Mouse (Mus musculus): ENCODE measurements around the gene Tex29. TPM values are rescaled to one million over a fixed set of nuclear protein-coding genes. Genes with fewer than 3 reads are reported as not detected.

Gene Tex29
- total and polyA plus RNA-seq, 3 experiments: not detected

GRCm38 (mm10) chr8:11797729-11798479 lies 42.4 kb upstream of the Tex29 start:
- Histone ChIP-seq H3K4me1 (ENCODE audit: control insufficient read depth in 1 of 2, insufficient read depth in 2 of 2, low read length in 2 of 2) (no peaks in the 10 kb centered on the region), H3K9ac (ENCODE audit: control insufficient read depth, low read depth, low read length, poor library complexity, severe bottlenecking) (no peak overlapping the region), H3K9me3 (replicated peaks; ENCODE audit: insufficient read depth, low read length) (no peaks in the 10 kb centered on the region), H3K4me3 (ENCODE audit: control insufficient read depth in 1 of 2, insufficient read depth in 1 of 2, low read depth in 2 of 2, low read length in 2 of 2) (no peak overlapping the region), H3K36me3 (ENCODE audit: control insufficient read depth in 1 of 2, insufficient read depth in 2 of 2, low read length in 2 of 2) (no peaks in the 10 kb centered on the region; a peak in 2 of 4 replicates), H3K27me3 (ENCODE audit: control insufficient read depth in 1 of 2, insufficient read depth in 2 of 2, low read length in 2 of 2) (no peaks in the 10 kb centered on the region), H3K79me2 (ENCODE audit: control insufficient read depth, insufficient read depth, low read length, poor library complexity) (no peaks in the 10 kb centered on the region), H3K27ac (ENCODE audit: control insufficient read depth, low read depth, low read length) (no peak overlapping the region)
- TF ChIP-seq USF2 (IDR thresholded peaks at IDR 0.05; ENCODE audit: borderline replicate concordance in 1 of 2, insufficient read depth in 1 of 2, low read depth in 1 of 2, low read length in 2 of 2) (no peak), TBP (IDR thresholded peaks at IDR 0.05; ENCODE audit: low read depth, low read length) (no peak), CHD2 (IDR thresholded peaks at IDR 0.05; ENCODE audit: low read length) (no peak), TAL1 (IDR thresholded peaks at IDR 0.05; ENCODE audit: low read length) (no peak), ZC3H11A (IDR thresholded peaks at IDR 0.05; ENCODE audit: low read depth, low read length) (no peak), MAX (IDR thresholded peaks at IDR 0.05; ENCODE audit: low read length) (no peak), MYB (IDR thresholded peaks at IDR 0.05; ENCODE audit: low read depth, low read length) (no peak), JUND (IDR thresholded peaks at IDR 0.05; ENCODE audit: low read depth, low read length) (no peak), KAT2A (conservative IDR thresholded peaks at IDR 0.05; ENCODE audit: low read depth, low read length) (no peak), USF1 (IDR thresholded peaks at IDR 0.05; ENCODE audit: low read depth, low read length) (no peak), MYC (IDR thresholded peaks at IDR 0.05; ENCODE audit: low read depth, low read length) (no peak), MEF2A (IDR thresholded peaks at IDR 0.05; ENCODE audit: extremely low read depth, insufficient replicate concordance, low read depth, low read length, poor library complexity, severe bottlenecking) (no peak), CHD1 (IDR thresholded peaks at IDR 0.05; ENCODE audit: low read depth, low read length) (no peak), ELF1 (IDR thresholded peaks at IDR 0.05; ENCODE audit: low read depth, low read length) (no peak)
- DNase-seq (ENCODE audit: low read depth, low spot score): no peak

- Histone ChIP-seq H3K79me2 (ENCODE audit: control insufficient read depth, insufficient read depth, low read length, poor library complexity) (no peaks in the 10 kb centered on the region), H3K9ac (ENCODE audit: control insufficient read depth, low read depth, low read length, poor library complexity, severe bottlenecking) (no peak overlapping the region), H3K4me1 (ENCODE audit: control insufficient read depth in 1 of 2, insufficient read depth in 2 of 2, low read length in 2 of 2) (no peaks in the 10 kb centered on the region), H3K27ac (ENCODE audit: control insufficient read depth, low read depth, low read length) (no peak overlapping the region), H3K4me3 (ENCODE audit: control insufficient read depth in 1 of 2, insufficient read depth in 1 of 2, low read depth in 2 of 2, low read length in 2 of 2) (no peak overlapping the region), H3K27me3 (ENCODE audit: control insufficient read depth in 1 of 2, insufficient read depth in 2 of 2, low read length in 2 of 2) (no peaks in the 10 kb centered on the region), H3K36me3 (ENCODE audit: control insufficient read depth in 1 of 2, insufficient read depth in 2 of 2, low read length in 2 of 2) (no peaks in the 10 kb centered on the region; a peak in 1 of 4 replicates), H3K9me3 (replicated peaks; ENCODE audit: insufficient read depth, low read length) (no peaks in the 10 kb centered on the region)
- no peak for DNase-seq (ENCODE audit: low read depth, low spot score)
- TF ChIP-seq RCOR1 (IDR thresholded peaks at IDR 0.05; ENCODE audit: low read depth, low read length): no peak
- no peak for TF ChIP-seq POLR2AphosphoS5 (IDR thresholded peaks at IDR 0.05; ENCODE audit: borderline replicate concordance, low read depth, low read length)
Observed at GRCm38 (mm10) chr8:11798480-11798867, 41.8 kb upstream of the Tex29 start.

Data from MEL (cell line).